Mouse (Mus musculus): Measurements from ENCODE around the gene Nppb.

Nppb gene

DNA sequence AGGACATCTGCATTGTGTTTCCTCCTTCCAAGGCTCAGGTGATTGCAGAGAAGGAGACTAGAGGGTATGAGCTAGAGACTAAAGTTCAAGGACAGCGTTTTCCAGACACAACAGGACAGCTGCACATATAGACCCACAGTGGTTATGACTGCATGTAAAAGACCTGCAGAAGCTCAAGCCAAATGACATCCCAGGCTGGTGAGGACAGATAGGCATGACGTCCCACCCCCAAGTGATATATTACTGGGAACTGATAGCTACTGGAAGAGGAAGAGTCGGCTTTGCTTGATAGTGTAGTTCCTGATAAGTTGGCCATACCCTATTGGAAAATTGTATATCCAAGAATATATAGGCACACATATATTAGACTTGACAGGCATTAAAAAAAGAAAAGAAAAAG lies 9.4 kb upstream of the Nppb start:
- DNase-seq (ENCODE audit: low read depth, low spot score) = no peak

DNA sequence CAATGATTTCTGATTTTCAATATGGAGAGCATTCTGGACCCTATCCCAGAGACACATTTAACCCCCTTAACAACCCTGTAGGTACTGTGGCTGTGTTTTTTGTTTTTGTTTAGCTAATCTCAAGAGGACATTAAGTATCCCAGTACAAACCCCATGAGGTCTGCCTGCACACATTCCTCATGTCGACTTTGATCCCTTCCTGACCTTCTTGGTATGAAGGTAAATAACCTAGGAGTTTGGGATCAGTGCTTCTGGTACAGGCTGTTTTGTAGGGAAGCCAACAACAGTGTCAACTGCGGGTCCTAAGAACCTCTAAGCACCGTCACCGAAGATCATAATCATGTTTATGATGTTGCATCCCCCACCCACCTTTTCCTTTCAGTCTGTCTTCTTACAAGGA lies 7.9 kb upstream of the Nppb start:
- no peak for DNase-seq (ENCODE audit: low read depth, low spot score)

DNA sequence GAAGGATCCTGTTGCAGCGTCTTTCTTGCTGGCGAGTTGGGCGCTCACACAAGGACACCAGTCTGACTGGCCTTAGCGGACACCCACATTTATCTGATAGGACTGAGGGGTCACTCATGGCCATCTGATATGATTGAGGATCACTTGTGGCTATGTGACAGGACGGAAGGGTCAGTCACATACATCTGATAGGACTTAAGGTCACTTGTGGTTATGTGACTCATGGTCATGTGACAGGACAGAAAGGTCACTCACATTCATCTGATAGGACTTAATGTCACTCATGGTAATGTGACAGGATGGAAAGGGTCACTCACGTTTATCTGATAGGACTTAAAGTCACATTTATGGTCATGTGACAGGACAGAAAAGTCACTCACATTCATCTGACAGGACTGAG lies 7.2 kb upstream of the Nppb start:
- DNase-seq (ENCODE audit: low read depth, low spot score) = no peak

DNA sequence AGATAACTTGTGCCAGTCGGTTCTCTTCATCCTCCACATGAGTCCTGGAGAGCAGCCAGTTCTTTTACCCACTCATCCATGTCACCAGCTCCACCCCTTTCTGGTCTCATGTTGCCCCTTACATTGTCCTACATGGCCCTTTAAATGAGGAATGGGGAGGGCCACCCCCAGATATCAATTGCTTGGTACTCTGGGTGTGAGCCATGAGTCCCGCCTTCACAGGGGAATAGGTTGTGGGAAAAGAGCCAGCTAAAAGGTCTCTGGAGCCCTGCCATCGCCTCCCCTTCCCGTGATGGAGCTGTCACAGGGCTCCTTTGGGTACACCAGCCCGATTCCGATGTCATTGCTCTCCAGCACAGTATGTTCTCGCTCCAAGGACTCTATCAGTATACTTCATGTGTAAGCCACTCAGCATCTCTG lies 6.1 kb upstream of the Nppb start:
- DNase-seq (ENCODE audit: low read depth, low spot score) = no peak

DNA sequence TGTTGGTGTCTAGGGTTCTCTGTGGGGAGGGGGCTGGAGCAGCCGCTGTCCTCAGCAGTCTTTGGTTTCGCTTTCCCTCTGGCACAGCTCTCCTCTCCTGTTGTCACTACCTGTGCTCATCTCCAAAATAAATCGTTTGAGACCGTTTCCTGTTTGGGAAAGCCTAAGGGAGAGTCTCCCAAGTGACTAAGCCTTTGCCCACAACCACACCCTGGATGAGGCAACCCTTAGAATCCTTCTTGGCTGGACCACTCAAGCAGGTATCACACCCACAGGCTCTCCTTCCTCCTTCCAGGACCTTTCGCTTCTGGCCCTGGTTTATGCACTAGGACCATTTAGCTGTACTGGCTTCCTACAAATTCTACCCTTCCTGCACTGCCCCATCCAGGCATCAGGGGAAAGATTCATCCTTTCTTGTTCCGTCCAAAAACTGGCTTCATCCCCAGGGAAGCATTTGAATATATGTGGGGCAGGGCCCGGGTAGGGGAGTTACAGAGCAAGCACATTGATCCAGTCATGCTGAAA lies 8.0 kb downstream of the Nppb start:
- no peak for DNase-seq (ENCODE audit: low read depth, low spot score)

DNA sequence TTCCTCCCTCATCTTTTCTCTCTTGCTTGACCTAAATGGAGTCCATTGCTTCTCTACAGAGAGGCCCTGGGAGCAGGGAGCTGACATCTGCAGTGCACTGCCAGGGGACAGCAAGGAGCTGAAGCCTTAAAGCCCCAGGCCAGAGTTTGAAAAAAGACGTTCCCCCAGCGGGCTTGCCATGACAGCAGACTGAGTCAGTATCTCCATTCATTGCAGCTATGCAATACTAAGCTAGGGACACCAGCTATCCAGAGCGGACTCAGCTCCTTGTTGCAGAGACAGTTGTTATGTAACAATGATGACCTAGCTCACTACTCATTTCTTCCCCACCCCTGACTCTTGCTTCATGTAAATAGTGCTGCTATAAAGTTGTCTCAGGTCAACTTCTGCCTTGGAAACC lies 9.7 kb downstream of the Nppb start:
- DNase-seq (ENCODE audit: low read depth, low spot score) = no peak

DNA sequence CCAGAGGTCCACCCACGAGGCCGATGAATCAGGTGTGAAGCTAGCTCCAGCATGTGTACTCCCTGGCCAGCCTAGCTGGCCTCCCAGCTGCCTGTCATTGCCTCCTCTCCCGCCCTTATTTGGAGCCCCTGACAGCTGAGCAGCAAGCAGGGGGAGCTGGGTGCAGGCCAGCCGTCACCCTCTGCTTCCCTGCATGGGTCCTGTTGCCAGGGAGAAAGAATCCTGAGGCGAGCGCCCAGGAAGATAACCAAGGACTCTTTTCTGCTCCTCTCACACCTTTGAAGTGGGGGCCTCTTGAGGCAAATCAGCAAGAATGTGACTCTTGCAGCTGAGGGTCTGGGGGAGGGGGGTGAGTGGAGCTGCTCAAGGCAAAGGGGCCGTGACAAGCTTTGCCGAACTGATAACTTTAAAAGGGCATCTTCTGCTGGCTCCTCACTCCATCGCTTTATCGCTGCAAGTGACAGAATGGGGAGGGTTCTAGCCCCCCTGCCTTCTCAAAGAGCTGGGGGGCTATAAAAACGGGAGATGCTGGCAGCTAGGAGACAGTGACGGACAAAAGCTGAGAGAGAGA lies 14.7 kb downstream of the Nppb start, which contains the start of gene Nppa:
TSS of gene Nppa (plus strand) at position 521 of the 571 bp plus-strand sequence.
- no peak for DNase-seq (ENCODE audit: low read depth, low spot score)

DNA sequence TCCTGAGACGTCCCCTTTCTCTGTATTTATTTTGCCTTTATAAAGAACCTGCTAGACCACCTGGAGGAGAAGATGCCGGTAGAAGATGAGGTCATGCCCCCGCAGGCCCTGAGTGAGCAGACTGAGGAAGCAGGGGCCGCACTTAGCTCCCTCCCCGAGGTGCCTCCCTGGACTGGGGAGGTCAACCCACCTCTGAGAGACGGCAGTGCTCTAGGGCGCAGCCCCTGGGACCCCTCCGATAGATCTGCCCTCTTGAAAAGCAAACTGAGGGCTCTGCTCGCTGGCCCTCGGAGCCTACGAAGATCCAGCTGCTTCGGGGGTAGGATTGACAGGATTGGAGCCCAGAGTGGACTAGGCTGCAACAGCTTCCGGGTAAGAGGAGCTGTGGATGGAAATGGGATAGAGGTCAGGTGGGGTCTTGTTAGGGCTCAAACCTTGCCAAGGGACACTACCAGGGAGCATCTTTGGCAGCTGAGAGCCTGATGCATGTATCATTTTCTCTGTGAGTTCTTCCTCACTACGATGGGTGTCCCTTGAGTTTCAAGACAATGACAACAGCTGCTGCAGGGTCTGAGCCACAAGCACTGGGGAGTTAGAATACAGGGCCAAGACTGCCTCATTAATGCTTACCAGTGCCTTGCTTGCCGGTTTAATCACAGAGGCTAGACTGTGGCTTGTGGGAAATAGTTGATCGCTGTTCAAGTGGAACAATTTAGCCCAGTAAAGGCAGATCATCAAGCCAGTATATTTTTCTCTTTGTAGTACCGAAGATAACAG lies 15.6 kb downstream of the Nppb start:
- no peak for DNase-seq (ENCODE audit: low read depth, low spot score)

DNA sequence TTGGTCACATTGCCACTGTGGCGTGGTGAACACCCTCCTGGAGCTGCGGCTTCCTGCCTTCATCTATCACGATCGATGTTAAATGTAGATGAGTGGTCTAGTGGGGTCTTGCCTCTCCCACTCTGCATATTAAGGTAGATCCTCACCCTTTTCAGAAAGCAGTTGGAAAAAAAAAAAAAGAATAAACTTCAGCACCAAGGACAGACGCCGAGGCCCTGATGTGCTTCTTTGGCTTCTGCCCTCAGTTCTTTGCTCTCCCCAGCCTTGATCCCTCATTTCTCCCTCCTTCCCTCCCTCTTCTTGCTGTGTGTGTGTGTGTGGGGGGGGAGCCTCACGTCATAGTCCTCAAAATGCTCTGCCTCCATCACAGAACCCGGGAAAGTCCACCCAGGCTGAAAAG lies 16.3 kb downstream of the Nppb start:
- DNase-seq (ENCODE audit: low read depth, low spot score) = peak; percentile 20

DNA sequence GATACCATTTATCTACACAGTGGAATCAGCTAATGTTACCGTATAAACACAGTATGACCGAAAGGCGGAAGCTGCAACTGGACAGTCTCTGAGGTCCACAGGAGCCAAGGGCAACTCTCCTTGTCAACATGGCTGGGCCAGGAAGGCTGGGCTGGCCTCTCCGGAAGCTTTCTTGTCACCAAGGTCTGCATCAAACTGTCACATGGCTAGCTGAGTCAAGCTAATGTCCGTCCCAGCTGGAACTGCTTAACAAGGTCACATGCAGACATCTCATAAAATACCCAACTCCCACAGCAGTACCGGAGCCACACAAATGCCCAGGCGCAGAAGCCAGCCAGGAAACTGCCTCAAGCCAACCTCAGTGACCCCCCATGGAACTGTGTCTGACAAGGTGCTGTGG lies 18.8 kb downstream of the Nppb start:
- peak; percentile 16 for DNase-seq (ENCODE audit: low read depth, low spot score)

DNA sequence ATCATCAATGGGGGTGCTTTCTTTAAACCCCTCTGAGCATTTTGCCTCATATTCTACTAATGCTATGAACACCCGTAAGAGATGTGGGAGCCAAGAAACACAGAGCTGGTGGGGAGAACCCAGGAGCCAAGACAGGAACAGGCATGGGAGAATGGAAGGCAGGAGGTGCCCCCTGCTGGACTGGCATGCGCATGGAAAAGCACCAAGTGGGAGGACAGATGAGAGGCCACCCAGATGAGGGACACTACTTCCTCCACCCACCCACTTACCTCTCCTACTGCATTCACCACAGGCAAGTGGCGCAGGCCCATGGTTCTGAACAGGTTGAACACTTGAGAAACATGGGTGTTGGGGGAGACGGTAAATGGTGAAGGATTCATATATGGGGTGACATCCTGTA lies 22.8 kb downstream of the Nppb start:
- DNase-seq (ENCODE audit: low read depth, low spot score) = no peak

DNA sequence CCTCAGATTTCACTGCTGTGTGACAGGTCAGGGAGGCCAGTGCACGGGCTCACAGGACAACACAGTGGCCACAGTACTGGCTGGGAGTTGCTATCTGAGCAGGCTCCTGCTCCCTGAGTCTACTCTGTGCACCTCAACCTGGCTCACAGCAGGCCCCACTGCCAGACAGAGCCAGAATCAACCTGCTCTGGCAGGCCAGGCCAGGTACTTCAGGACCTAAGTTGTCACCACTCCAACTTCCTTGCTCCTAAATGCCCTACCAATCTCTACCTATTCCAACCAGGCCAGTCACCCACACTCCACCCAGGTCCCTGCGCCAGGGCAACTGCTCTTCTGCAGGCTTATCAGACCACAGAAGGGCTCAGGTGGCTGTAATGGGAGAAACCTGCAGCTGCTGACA lies 24.1 kb downstream of the Nppb start:
- DNase-seq (ENCODE audit: low read depth, low spot score) = no peak

DNA sequence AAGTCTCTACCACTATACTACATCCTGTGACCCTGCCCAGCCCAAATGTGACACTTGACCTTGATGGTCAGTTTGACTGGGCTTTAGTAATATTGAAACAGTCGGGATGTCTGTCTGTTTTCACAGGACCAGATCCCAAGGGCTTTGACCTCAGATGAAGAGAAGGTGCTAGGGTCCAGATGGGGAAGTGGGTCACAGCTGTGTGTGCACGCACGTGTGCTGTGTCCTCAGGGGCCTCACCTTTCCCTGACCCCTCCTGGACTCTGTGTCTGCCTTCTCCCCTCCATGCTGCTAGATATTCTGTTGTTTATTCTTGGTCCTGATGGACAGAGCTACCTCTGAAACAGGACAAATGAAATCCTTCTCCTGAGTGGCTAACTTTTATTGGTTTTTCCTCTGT lies 25.7 kb downstream of the Nppb start:
- DNase-seq (ENCODE audit: low read depth, low spot score) = no peak

DNA sequence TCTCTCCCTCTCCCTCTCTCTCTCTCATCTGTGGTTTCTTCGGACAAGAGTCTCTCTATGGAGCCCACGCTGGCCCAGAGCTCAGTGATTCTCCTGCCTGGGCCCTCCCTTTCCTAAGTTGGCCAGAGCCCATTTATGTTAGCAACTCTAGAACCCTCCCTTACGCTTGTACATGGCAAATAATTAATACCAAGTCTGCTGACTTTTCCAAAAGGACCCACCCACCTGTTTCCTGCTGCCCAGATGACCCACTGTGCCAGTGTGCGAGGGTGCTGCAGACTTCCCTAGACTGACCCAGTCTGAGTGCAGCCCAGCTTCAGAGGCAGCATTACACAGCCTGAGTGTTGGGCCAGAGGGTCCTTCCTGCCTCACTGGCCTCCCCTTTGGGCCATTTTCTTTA lies 26.6 kb downstream of the Nppb start:
- no peak for DNase-seq (ENCODE audit: low read depth, low spot score)

DNA sequence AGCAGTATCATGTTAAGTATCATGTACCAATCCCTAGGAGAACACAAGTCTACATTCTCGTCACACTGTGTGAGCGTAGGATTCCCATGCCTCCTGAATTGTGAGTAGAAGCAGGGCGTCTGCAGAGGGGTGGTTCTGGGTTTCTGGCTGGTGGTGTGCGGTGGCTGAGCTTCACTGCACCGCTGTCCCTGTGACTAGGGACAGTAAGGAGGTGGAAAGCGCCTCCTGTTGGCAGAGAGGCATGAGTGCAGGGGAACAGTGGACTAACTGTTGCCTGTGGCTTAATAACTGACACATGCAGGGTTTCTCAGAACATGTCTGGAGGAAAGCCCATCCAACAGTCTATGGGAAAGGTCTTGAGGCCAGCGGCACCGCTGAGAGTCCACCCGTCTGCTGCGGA lies 29.8 kb downstream of the Nppb start:
- DNase-seq (ENCODE audit: low read depth, low spot score) = peak; percentile 20

DNA sequence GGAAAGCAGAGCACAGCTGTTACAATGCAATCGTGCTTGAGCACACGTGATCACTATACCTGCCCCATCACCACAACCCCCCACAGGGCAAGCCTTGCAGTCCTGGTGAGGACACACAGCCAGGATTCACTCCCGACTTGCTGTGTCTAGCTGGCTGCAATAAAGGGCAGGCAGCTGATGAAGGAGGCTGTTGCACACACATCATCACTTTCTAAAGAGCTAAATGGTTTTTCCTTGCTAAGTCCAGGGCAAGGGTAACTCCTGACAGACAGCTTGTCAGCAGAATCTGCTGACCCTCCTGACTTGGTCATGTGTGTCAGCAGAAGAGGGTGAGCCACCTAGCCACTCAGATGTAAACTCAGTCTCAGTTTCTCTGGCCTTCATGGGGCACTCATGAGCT lies 31.4 kb downstream of the Nppb start:
- no peak for DNase-seq (ENCODE audit: low read depth, low spot score)

DNA sequence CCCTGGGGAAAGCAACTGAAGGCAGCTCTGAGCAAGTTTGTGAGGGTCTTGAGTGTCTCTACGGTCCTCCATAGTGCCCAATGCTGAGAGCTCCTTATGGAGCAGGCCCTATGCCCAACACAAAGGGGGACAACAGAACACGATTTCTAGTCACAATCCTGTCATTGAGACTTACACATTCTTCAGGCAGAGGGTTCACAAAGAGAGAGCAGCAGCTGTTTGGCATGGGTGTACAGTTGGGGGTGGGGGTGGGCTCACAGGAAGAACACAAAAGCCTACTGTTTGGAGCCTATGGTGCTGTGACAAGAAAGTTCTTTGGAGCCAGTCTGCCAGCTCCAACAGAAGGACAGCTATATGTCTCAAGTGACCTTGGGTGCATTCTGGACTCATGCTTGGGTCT lies 32.8 kb downstream of the Nppb start:
- DNase-seq (ENCODE audit: low read depth, low spot score) = no peak

DNA sequence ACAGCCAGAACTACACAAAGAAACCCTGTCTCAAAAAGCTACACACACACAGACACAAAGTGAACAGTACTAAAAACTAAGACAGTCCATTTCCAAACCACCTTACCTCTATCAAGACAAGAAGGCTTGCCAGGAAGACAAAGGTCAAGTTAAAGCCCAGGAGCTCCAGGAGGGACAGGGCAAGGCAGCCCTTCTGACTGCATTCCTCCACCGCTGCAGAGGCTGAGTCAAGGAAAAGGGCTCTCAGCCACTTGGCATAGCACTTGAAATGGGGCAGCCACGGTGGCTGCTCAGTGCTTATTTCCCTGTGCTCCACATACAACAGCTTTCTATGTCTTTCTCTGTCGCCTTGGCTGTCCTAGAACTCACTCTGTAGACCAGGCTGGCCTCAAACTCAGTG lies 38.4 kb downstream of the Nppb start:
- no peak for DNase-seq (ENCODE audit: low read depth, low spot score)

DNA sequence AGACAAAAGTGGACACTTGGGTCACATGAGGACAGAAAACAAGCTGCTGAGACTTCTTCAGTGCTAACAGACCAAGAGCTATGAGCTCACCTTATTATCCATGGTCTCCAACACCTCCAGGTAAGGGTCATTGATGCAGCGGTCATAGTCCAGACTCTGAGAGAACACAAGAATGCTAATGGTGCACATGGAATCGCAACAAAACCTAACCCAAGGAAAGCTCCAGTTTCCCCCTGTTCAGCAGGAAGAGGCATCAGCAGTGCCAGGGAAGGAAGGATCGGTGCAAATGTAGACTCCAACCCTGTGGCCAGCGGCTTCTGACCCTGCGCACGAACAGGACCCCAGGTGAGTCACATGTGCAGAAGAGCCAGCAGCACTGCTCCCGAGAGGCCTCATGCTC lies 43.7 kb downstream of the Nppb start:
- no peak for DNase-seq (ENCODE audit: low read depth, low spot score)

DNA sequence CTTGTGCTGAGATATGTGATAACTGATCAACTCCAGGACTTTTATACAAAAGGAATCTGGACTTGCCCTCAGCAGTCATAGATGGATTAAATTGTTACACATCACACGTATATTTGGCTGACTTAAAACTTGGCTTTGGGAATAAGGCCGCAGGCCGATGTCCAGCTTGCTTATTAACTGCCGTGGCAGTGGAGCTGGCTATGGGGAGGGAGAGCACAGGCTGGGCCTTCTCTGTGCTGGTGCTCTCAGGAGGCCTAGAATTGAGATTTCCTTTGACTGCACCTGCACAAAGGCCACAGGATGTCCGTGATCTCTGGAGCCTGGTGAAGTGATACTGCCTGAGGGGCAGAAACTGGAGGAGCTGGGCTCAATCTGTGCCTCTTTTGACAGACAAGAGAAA lies 44.9 kb downstream of the Nppb start:
- DNase-seq (ENCODE audit: low read depth, low spot score) = no peak

DNA sequence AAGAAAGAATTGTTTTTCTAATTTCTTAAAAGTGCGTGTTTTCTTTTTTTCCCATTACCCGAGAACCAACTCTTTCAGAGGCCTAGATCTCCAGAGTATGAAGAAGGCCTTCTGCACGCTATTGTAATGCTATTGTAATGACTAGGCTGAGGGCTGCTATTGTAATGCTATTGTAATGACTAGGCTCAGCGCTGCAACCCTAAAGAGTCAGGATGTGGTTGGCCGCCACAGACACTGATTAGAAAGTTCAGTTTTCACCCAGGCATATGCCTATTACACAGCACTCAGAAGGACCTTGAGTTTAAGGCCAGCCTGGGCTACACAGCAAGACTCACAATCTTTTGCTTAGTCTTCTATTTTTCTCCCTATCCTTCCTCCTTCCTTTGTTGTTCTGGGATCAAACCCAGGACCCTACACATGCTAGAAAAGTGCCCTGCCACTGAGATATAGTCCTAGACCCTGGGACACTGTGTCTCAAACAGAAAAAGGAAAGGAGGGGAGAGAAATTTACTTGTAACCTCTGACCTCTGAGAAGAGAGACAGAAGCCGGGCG lies 48.3 kb downstream of the Nppb start:
- DNase-seq (ENCODE audit: low read depth, low spot score) = no peak

DNA sequence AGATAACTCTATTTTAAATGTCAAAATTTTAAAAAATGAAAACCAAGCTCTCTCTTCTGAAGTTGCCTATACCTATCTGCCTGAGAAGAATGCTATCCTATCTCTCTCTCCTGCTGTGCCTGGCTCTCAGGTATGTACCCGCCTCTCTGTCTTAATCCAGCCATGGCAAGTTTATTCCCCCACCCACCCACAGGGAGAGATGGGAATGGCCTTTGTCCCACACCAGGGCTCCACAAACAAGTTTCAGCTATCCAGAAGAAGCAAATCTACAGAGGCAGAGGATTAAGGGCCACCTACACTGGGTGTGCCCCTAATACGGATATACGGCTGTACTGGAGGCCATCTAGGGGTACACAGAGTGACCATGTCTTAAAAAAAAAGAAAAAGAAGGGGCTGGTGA lies 49.9 kb downstream of the Nppb start:
- no peak for DNase-seq (ENCODE audit: low read depth, low spot score)

All from forelimb bud, embryonic 11.5 days (tissue).